Mouse (Mus musculus) c-Kit-positive CD71-positive TER-119-negative erythroid progenitor cells, embryonic 14.5 days (primary cell): Measurements from ENCODE around the gene Zfp653.

ENCODE experiments used
- DNase-seq: peaks from one replicate; pipeline ENCODE4 v3.0.0-alpha.2; 2013; ENCODE audit warnings: low read depth

Gene Zfp653

DNA sequence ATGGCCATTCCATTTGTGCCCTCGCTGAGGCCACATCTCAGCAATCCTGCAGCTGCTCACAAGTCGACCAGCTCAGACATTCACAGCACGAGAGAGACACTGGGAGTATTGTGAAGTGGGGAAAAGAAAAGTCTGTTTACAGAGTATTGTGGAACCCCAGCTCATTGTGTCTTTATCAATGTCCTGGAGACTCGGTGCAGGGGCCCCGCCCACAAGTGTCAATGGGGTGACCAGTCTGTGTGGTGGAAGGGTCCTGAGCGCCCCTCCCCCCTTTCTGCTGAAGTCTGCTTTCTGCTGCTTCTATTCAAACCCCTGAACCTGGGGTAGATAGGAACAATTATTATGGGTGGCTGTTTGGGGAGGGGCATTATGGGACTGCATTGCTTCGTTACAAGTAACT lies 42.7 kb downstream of the Zfp653 start:
- DNase-seq: no peak

DNA sequence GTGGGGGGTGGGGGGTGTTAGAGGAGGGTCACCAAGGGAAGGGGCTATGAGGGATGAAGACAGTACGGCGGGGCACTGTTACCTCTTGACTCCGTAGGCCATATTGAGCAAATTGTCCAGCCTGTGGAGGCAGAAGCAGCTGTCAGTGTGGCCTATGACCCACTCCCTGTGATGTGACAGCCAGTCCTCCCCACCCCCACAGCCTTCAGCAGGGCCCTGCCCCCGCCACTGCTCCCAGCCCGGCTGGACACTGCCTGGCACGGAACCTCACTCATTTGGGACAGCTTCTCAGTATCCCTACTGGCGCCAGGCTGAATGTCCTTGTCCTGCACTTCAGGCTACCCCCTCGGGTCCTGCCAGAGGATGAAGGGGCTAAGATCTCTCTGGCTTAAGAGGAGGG lies 46.6 kb downstream of the Zfp653 start:
- DNase-seq: no peak

DNA sequence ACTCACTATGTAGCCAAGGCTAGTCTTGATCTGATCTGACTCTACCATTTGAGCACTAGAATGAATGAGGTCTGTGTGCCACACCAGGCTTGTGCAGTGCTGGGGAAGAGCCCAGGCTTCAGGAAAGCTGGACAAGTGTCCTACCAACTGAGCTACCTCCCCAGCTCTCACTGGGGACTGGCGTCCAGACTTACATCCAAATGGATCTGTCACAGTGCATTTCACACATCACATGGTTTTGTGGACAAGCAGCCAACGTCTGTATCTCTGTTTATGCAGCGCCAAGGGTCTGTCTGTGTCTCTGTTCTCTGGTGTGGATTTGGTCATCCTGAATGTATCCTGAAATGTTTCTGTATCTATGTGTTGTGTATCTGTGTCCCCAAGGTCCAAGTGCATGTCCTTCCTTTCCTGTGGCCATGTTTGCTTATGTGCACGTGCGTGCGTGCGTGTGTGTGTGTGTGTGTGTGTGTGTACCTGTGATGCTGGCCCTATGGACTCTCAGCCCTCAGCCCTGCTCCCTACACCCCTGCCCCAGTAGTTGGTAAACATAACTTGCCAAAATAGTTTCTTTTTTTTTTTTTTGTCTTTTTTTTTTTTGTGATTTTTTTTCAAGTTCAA lies 53.9 kb downstream of the Zfp653 start:
- no peak for DNase-seq

DNA sequence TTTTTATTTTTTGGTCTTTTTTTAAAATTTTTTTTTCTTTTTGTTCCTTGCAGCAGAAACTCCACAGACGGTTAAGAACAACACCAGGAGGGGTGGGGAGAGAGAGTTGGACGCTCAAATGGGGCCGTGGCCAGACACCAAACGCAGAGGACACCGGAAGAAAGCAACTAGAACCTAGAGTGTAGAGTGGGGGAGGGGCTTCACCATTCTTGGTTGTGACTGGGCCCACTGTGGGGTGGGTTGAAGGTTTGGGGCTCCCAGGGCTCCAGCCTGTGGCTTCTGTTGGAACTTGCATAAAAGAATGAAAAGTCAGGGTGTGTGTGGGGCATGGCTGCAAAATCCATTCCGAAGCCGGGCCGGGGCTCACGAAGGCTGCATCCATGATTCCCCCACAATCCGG lies 54.9 kb downstream of the Zfp653 start:
- DNase-seq: no peak

DNA sequence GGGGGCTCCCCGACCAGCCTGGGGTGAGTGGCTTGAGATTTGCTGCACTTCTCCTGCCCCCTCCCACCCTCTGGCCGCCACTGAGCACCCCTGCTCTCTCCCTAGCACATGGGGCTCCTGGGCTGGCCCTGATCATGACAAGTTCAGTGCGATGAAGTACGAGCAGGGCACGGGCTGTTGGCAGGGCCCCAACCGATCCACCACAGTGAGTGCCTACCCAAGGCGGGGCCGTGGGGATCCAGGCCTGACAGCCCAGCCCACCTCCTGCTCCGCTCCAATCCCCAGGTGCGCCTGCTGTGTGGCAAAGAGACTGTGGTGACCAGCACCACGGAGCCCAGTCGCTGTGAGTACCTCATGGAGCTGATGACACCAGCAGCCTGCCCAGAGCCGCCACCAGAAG lies 58.4 kb downstream of the Zfp653 start:
- no peak for DNase-seq

DNA sequence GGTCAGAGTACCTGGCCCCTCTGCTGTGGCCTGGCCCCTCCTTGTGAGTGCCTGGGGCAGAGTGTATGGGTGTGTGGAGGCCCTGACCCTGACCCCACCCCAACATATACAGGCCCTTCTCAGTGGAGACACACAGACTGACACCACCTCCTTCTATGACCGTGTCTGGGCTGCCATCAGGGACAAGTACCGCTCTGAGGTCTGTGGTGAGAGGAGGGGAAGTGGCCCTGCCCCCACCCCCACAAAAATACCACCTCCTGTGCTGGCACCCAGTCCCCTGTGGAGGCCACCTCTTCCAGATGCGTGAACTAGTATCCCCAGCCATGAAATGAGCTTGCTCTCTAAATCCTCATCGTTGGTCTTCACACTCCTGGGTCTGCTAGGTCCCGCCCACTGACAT lies 60.1 kb downstream of the Zfp653 start:
- DNase-seq: no peak
